Mouse (Mus musculus): ENCODE results near the gene Stap2. TPM values are rescaled to one million over a fixed set of nuclear protein-coding genes. Genes with fewer than 3 reads are reported as not detected.

Gene Stap2
- polyA plus RNA-seq, 1 experiment from 2014 or later, result 2.1 TPM

GRCm38 (mm10) chr17:55963171-55963570, 42.2 kb downstream of the Stap2 start:
- H3K4me1 ChIP-seq, result peaks cover 26% of the 10 kb centered on the region
- ATAC-seq, result no peak
- H3K4me2 ChIP-seq, result no peak overlapping the region
- 0 out of 2 replicates have a peak, but pooled peaks cover 1% of the 10 kb centered on the region for H3K27me3 ChIP-seq (replicated peaks)
- no peak overlapping the region for H3K9ac ChIP-seq
- H3K27ac ChIP-seq, result no peak overlapping the region; the same call in 1 of the 2 replicates
- whole genome bisulfite sequencing (ENCODE audit: insufficient replicate concordance), result 74% methylated on average over 14 of the region's 14 CpGs
- no peak overlapping the region for H3K4me3 ChIP-seq
- no peaks in the 10 kb centered on the region for H3K9me3 ChIP-seq (replicated peaks)
- H3K36me3 ChIP-seq, result peaks cover 75% of the 10 kb centered on the region

GRCm38 (mm10) chr17:55961631-55962030, 43.8 kb downstream of the Stap2 start:
- Histone ChIP-seq H3K9me3 (replicated peaks) (no peaks in the 10 kb centered on the region), H3K27me3 (replicated peaks) (no peaks in the 10 kb centered on the region), H3K36me3 (peaks cover 60% of the 10 kb centered on the region), H3K4me2 (no peak overlapping the region), H3K4me1 (peaks cover 41% of the 10 kb centered on the region), H3K4me3 (no peak overlapping the region), H3K27ac (no peak overlapping the region), H3K9ac (no peak overlapping the region)
- no peak for ATAC-seq
- 81% methylated on average over 7 of the region's 7 CpGs for WGBS (ENCODE audit: insufficient replicate concordance)

GRCm38 (mm10) chr17:55960791-55961190, 44.6 kb downstream of the Stap2 start:
- H3K4me1 ChIP-seq, result peaks cover 49% of the 10 kb centered on the region
- H3K4me2 ChIP-seq, result no peak overlapping the region

GRCm38 (mm10) chr17:55959946-55960740, 45.2 kb downstream of the Stap2 start:
- Histone ChIP-seq H3K9ac (peak overlapping the region; percentile 58; the same call in 1 of the 2 replicates), H3K4me1 (peaks cover 51% of the 10 kb centered on the region), H3K9me3 (replicated peaks) (no peaks in the 10 kb centered on the region), H3K36me3 (peaks cover 46% of the 10 kb centered on the region), H3K27ac (peak overlapping the region; percentile 64), H3K27me3 (replicated peaks) (peaks cover 9% of the 10 kb centered on the region; the same call in 1 of the 2 replicates), H3K4me3 (peak overlapping the region; percentile 67), H3K4me2 (peak overlapping the region; percentile 83)
- WGBS (ENCODE audit: insufficient replicate concordance), result 63% methylated on average over 10 of the region's 10 CpGs
- ATAC-seq, result no peak

More at GRCm38 (mm10) chr17:55960791-55961190, 44.6 kb downstream of the Stap2 start:
- Histone ChIP-seq H3K9ac (no peak overlapping the region), H3K4me3 (no peak overlapping the region), H3K27ac (no peak overlapping the region), H3K27me3 (replicated peaks) (0 out of 2 replicates have a peak, but pooled peaks cover 3% of the 10 kb centered on the region), H3K9me3 (replicated peaks) (no peaks in the 10 kb centered on the region), H3K36me3 (peaks cover 51% of the 10 kb centered on the region)
- ATAC-seq, result no peak

GRCm38 (mm10) chr17:55958918-55959728, 46.3 kb downstream of the Stap2 start, which contains the start of gene Yju2:
Gene Yju2, plus strand, starts transcription at chr17:55959099.
- Histone ChIP-seq H3K27me3 (replicated peaks) (peaks cover 19% of the 10 kb centered on the region), H3K9ac (peak within 1 kb of the TSS; percentile 69), H3K36me3 (peaks cover 36% of the 10 kb centered on the region), H3K4me3 (peak within 1 kb of the TSS; percentile 67), H3K9me3 (replicated peaks) (no peaks in the 10 kb centered on the region), H3K4me1 (peaks cover 54% of the 10 kb centered on the region), H3K4me2 (peak within 1 kb of the TSS; percentile 83), H3K27ac (peak within 1 kb of the TSS; percentile 92)
- ATAC-seq, result peak; percentile 88
- WGBS (ENCODE audit: insufficient replicate concordance), result under 1% methylated on average over 46 of the region's 46 CpGs

GRCm38 (mm10) chr17:55958584-55958886, 46.8 kb downstream of the Stap2 start:
- Histone ChIP-seq H3K27ac (peak overlapping the region; percentile 92), H3K9me3 (replicated peaks) (no peaks in the 10 kb centered on the region), H3K36me3 (peaks cover 30% of the 10 kb centered on the region), H3K27me3 (replicated peaks) (peaks cover 25% of the 10 kb centered on the region), H3K9ac (peak overlapping the region; percentile 69), H3K4me1 (peaks cover 55% of the 10 kb centered on the region), H3K4me2 (peak overlapping the region; percentile 83), H3K4me3 (peak overlapping the region; percentile 67)
- 34% methylated on average over 2 of the region's 2 CpGs for WGBS (ENCODE audit: insufficient replicate concordance)
- ATAC-seq, result no peak

- H3K4me1 ChIP-seq, result peaks cover 51% of the 10 kb centered on the region
- H3K9ac ChIP-seq, result peak overlapping the region; percentile 69
- 69% methylated on average over 13 of the region's 13 CpGs for WGBS (ENCODE audit: insufficient replicate concordance)
- peaks cover 25% of the 10 kb centered on the region for H3K27me3 ChIP-seq (replicated peaks)
- H3K27ac ChIP-seq, result peak overlapping the region; percentile 92
- no peaks in the 10 kb centered on the region for H3K9me3 ChIP-seq (replicated peaks)
- peaks cover 24% of the 10 kb centered on the region for H3K36me3 ChIP-seq
- H3K4me2 ChIP-seq, result peak overlapping the region; percentile 83
- no peak for ATAC-seq
- H3K4me3 ChIP-seq, result peak overlapping the region; percentile 67
Measured at GRCm38 (mm10) chr17:55957726-55958583, 47.4 kb downstream of the Stap2 start.

GRCm38 (mm10) chr17:55957168-55957567, 48.2 kb downstream of the Stap2 start:
- ATAC-seq, result no peak

GRCm38 (mm10) chr17:55956591-55956990, 48.8 kb downstream of the Stap2 start:
- ATAC-seq, result no peak
- Histone ChIP-seq H3K4me2 (peak overlapping the region; percentile 82), H3K4me3 (peak overlapping the region; percentile 64), H3K27ac (no peak overlapping the region), H3K27me3 (replicated peaks) (peaks cover 25% of the 10 kb centered on the region), H3K9ac (peak overlapping the region; percentile 61; the same call in 1 of the 2 replicates), H3K4me1 (peaks cover 51% of the 10 kb centered on the region), H3K36me3 (peaks cover 13% of the 10 kb centered on the region), H3K9me3 (replicated peaks) (no peaks in the 10 kb centered on the region)
- WGBS (ENCODE audit: insufficient replicate concordance), result 38% methylated on average over 6 of the region's 6 CpGs

More at GRCm38 (mm10) chr17:55957168-55957567, 48.2 kb downstream of the Stap2 start:
- H3K4me2 ChIP-seq, result no peak overlapping the region
- H3K27me3 ChIP-seq (replicated peaks), result peaks cover 25% of the 10 kb centered on the region
- no peak overlapping the region for H3K4me3 ChIP-seq
- no peak overlapping the region for H3K27ac ChIP-seq
- 17% methylated on average over 9 of the region's 9 CpGs for WGBS (ENCODE audit: insufficient replicate concordance)
- H3K9me3 ChIP-seq (replicated peaks), result no peaks in the 10 kb centered on the region
- peaks cover 51% of the 10 kb centered on the region for H3K4me1 ChIP-seq
- H3K9ac ChIP-seq, result no peak overlapping the region
- H3K36me3 ChIP-seq, result peaks cover 18% of the 10 kb centered on the region

- H3K36me3 ChIP-seq, result peaks cover 8% of the 10 kb centered on the region
- no peak overlapping the region for H3K27ac ChIP-seq
- peaks cover 25% of the 10 kb centered on the region for H3K27me3 ChIP-seq (replicated peaks)
- peak; percentile 25; the same call in 1 of the 2 replicates for ATAC-seq
- H3K9ac ChIP-seq, result peak overlapping the region; percentile 61
- peak overlapping the region; percentile 82 for H3K4me2 ChIP-seq
- H3K9me3 ChIP-seq (replicated peaks), result no peaks in the 10 kb centered on the region
- peak overlapping the region; percentile 64 for H3K4me3 ChIP-seq
- WGBS (ENCODE audit: insufficient replicate concordance), result 2% methylated on average over 26 of the region's 26 CpGs
- peaks cover 51% of the 10 kb centered on the region for H3K4me1 ChIP-seq
Measured at GRCm38 (mm10) chr17:55956129-55956528, 49.3 kb downstream of the Stap2 start.

- no peak for ATAC-seq
- no peak overlapping the region for H3K9ac ChIP-seq
- 42% methylated on average over 16 of the region's 16 CpGs for WGBS (ENCODE audit: insufficient replicate concordance)
Measured at GRCm38 (mm10) chr17:55954229-55954628, 51.2 kb downstream of the Stap2 start.

More at GRCm38 (mm10) chr17:55954229-55954628, 51.2 kb downstream of the Stap2 start:
- peaks cover 25% of the 10 kb centered on the region for H3K27me3 ChIP-seq (replicated peaks)
- peaks cover 35% of the 10 kb centered on the region for H3K4me1 ChIP-seq
- no peak overlapping the region for H3K4me2 ChIP-seq
- no peaks in the 10 kb centered on the region for H3K36me3 ChIP-seq
- H3K9me3 ChIP-seq (replicated peaks), result no peaks in the 10 kb centered on the region
- no peak overlapping the region for H3K27ac ChIP-seq
- no peak overlapping the region for H3K4me3 ChIP-seq

Data from liver, embryonic 12.5 days (tissue).